Mouse (Mus musculus) hindbrain, embryonic 11.5 days (tissue): ENCODE results near the gene 3830406C13Rik. TPM values are rescaled to one million over a fixed set of nuclear protein-coding genes. Genes with fewer than 3 reads are reported as not detected.
"Not testable (repeated sequence)": the region's sequence is repeated elsewhere in the genome, so short reads cannot be mapped to it uniquely, and the experiment has no call there.

Experiments
- ATAC-seq: fragments of 200-750 bp; cut with Nextera tagmentation; 2 replicates; pipeline ENCODE4 v1.8.0; 2017; ENCODE audit warnings: mild to moderate bottlenecking, moderate TSS enrichment, moderate library complexity; ENCODE audit not compliant: low FRiP score
- DNase-seq: peaks from one replicate; pipeline ENCODE4 v3.0.0-alpha.2; 2015; ENCODE audit warnings: low spot score
- H3K27ac ChIP-seq: fragments of 300-500 bp; sonication (generic); 2 replicates; pipeline ENCODE4 v1.5.1; 2014; ENCODE audit warnings: mild to moderate bottlenecking, low read depth, low read length
- H3K27me3 ChIP-seq: fragments of 300-500 bp; sonication (generic); 2 replicates; pipeline ENCODE4 v1.6.1; 2014; ENCODE audit warnings: mild to moderate bottlenecking, low read length, moderate library complexity, mixed read lengths; ENCODE audit not compliant: control insufficient read depth, insufficient read depth
- H3K36me3 ChIP-seq: fragments of 300-500 bp; sonication (generic); 2 replicates; pipeline ENCODE4 v1.6.1; 2014; ENCODE audit warnings: mild to moderate bottlenecking, low read length, moderate library complexity, mixed read lengths; ENCODE audit not compliant: control insufficient read depth, insufficient read depth
- H3K4me1 ChIP-seq: fragments of 300-500 bp; sonication (generic); replicated peaks from 2 replicates; pipeline ENCODE4 v1.6.1; 2014; ENCODE audit warnings: low read length, mixed read lengths; ENCODE audit not compliant: control insufficient read depth, insufficient read depth
- H3K4me2 ChIP-seq: fragments of 300-500 bp; sonication (generic); replicated peaks from 2 replicates; pipeline ENCODE4 v1.6.1; 2014; ENCODE audit warnings: mild to moderate bottlenecking, low read depth, low read length
- H3K4me3 ChIP-seq: fragments of 300-500 bp; sonication (generic); 2 replicates; pipeline ENCODE4 v1.5.1; 2014; ENCODE audit warnings: low read depth, low read length
- H3K9ac ChIP-seq: fragments of 300-500 bp; sonication (generic); 2 replicates; pipeline ENCODE4 v1.6.1; 2014; ENCODE audit warnings: low read depth, low read length
- H3K9me3 ChIP-seq: fragments of 300-500 bp; sonication (generic); 2 replicates; pipeline ENCODE4 v1.6.1; 2016; ENCODE audit warnings: low read length; ENCODE audit not compliant: control insufficient read depth
- WGBS: fragments of 180-500 bp; shearing (Covaris S2); extraction: QIAGEN DNeasy Blood & Tissue Kit; methylation state at CpG from one replicate; pipeline ENCODE4 v1.1.7; 2014; 5-methylcytosine and 5-hydroxymethylcytosine counted together
- polyA plus RNA-seq: library from polyadenylated mRNA; unstranded; fragments of >200 nt; fragmentation: Nextera tagmentation; extraction: Ambion mirVana; gene quantifications from 2 replicates; pipeline ENCODE4 v1.2.1, GENCODE M21; 2014

The 3830406C13Rik gene
- 26.2 and 33.2 TPM in 2 replicates for polyA plus RNA-seq

GRCm38 (mm10) chr14:12284141-12284912, at the start of gene 3830406C13Rik:
TSS of gene 3830406C13Rik (plus strand) at chr14:12284173.
- Histone ChIP-seq H3K9ac (peak within 1 kb of the TSS; percentile 72), H3K27ac (peak within 1 kb of the TSS; percentile 47), H3K9me3 (no peaks in the 10 kb centered on the region), H3K4me1 (no peaks in the 10 kb centered on the region), H3K36me3 (no peaks in the 10 kb centered on the region), H3K4me3 (peak within 1 kb of the TSS; percentile 57), H3K27me3 (no peaks in the 10 kb centered on the region), H3K4me2 (peak within 1 kb of the TSS; percentile 65)
- peak; percentile 91 for DNase-seq
- under 1% methylated on average over 45 of the region's 48 CpGs for WGBS
- peak; percentile 99 for ATAC-seq

- no peak for DNase-seq
- no peak overlapping the region for H3K4me3 ChIP-seq
- H3K27ac ChIP-seq = no peak overlapping the region
- WGBS = 85% methylated on average over 4 of the region's 4 CpGs
- H3K36me3 ChIP-seq = no peaks in the 10 kb centered on the region
- no peak overlapping the region for H3K9ac ChIP-seq
- no peak for ATAC-seq
- H3K27me3 ChIP-seq = no peaks in the 10 kb centered on the region
- H3K4me1 ChIP-seq = no peaks in the 10 kb centered on the region
- no peak overlapping the region for H3K4me2 ChIP-seq
- H3K9me3 ChIP-seq = no peaks in the 10 kb centered on the region
Measured at GRCm38 (mm10) chr14:12243726-12244125, 40.2 kb upstream of the 3830406C13Rik start.

DNA sequence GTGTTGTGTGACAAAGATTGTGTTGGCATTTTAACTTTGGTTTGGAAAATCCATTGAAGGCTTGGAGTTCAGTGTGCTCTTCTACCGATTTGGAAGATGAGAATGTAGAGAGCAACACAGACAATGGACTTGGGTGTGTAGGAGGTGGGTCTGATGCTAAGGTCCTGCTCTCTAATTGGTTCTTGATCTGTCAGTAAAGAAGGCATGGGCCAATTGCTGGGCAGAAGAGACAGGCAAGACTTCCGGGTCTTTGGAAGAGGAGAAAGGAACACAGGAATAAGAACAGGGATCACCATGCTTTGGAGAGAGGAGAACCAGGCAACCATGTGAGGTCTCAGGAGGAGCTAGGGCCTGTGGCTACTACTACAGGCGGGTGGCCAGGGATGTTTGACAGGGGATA, 7.9 kb upstream of the 3830406C13Rik start:
- H3K36me3 ChIP-seq = no peaks in the 10 kb centered on the region
- ATAC-seq (no peak), DNase-seq (no peak)
- no peak overlapping the region for H3K9ac ChIP-seq
- H3K27ac ChIP-seq = no peak overlapping the region
- H3K4me3 ChIP-seq = no peak overlapping the region
- no peaks in the 10 kb centered on the region for H3K27me3 ChIP-seq
- no peaks in the 10 kb centered on the region for H3K9me3 ChIP-seq
- H3K4me1 ChIP-seq = no peaks in the 10 kb centered on the region
- H3K4me2 ChIP-seq = no peak overlapping the region
- 65% methylated on average over 3 of the region's 3 CpGs for WGBS

DNA sequence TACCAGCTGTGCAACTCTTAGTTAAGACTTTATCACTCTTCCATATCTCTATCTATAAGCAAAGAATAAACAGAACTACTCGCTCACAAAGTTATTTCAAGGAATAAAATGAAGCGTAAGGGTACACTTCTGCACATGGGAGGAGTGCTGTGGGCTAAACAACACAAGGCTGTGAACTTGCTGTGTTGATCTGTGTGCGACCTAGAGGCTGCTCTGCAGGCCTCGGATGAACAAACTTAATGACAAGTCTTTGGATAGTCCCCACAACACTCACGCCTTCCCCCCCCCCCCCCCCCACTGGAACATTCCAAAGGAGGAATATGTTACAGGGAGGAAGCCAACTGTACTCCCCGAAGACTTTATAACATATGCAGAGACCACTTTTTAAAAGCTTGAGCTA, 332 bp upstream of the 3830406C13Rik start, which contains the start of gene Gm49355:
TSS of gene Gm49355 (plus strand) at position 336 of the 400 bp plus-strand sequence.
- H3K9ac ChIP-seq = peak within 1 kb of the TSS; percentile 72
- H3K4me1 ChIP-seq = no peaks in the 10 kb centered on the region
- H3K4me3 ChIP-seq = peak within 1 kb of the TSS; percentile 57
- DNase-seq (no peak), ATAC-seq (no peak)
- no peaks in the 10 kb centered on the region for H3K36me3 ChIP-seq
- peak within 1 kb of the TSS; percentile 47 for H3K27ac ChIP-seq
- H3K9me3 ChIP-seq = no peaks in the 10 kb centered on the region
- WGBS = 82% methylated on average over 6 of the region's 6 CpGs
- H3K4me2 ChIP-seq = peak within 1 kb of the TSS; percentile 65
- H3K27me3 ChIP-seq = no peaks in the 10 kb centered on the region

- H3K9ac ChIP-seq, H3K27me3 ChIP-seq, H3K36me3 ChIP-seq, ATAC-seq, H3K9me3 ChIP-seq, H3K4me2 ChIP-seq, DNase-seq, H3K4me3 ChIP-seq, H3K27ac ChIP-seq, H3K4me1 ChIP-seq: not testable (repeated sequence)
Measured at GRCm38 (mm10) chr14:12289747-12290146, 5.8 kb downstream of the 3830406C13Rik start.

DNA sequence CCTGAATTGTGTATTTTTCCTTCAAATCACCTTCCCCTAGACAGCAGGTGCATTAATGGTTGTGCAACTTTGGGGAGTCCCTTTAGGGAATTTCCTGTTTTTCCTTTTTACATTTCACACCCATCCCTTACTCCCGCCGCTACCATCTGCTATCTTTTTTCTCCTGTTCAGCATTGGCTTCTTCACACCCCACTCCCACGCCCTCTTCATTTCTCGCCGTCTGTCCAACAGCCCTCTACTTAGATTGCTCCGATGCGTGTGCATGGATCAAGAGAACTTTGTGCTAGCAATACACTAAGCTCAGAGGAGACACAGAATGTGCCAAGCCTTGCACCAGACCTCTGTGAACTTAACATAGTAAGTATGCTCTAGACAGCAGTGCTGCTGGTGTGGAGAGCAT, 12.4 kb downstream of the 3830406C13Rik start:
- WGBS = 91% methylated on average over 7 of the region's 7 CpGs
- DNase-seq = no peak
- H3K4me3 ChIP-seq = no peak overlapping the region

DNA sequence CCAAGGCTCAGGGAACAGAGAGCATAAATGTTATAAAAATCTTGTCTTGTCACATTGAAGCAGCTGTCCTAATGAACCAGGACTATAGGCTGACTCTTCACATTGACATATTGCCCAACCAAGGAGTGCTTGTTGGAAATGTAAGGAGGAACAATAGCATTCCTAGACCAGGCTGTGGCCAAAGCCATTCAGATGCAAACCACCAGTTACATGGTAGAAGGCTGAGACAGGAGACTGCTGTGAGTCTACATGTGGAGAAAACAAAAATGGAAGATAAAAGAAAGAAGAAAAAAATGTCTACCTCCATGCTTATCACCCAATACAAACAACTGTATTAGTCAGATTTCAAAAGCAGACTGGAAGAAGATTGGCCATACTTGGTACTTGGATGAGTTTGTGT, 15.2 kb downstream of the 3830406C13Rik start:
- H3K9ac ChIP-seq = no peak overlapping the region
- ATAC-seq = no peak
- no peaks in the 10 kb centered on the region for H3K27me3 ChIP-seq
- H3K4me2 ChIP-seq = no peak overlapping the region
- no peaks in the 10 kb centered on the region for H3K9me3 ChIP-seq
- H3K4me1 ChIP-seq = no peaks in the 10 kb centered on the region
- no peak for DNase-seq
- no peaks in the 10 kb centered on the region for H3K36me3 ChIP-seq
- H3K27ac ChIP-seq = no peak overlapping the region
- no peak overlapping the region for H3K4me3 ChIP-seq

More for the DNA sequence above, 12.4 kb downstream of the 3830406C13Rik start:
- Histone ChIP-seq H3K27ac (no peak overlapping the region), H3K36me3 (no peaks in the 10 kb centered on the region), H3K9ac (no peak overlapping the region), H3K27me3 (no peaks in the 10 kb centered on the region), H3K4me2 (no peak overlapping the region), H3K4me1 (no peaks in the 10 kb centered on the region), H3K9me3 (no peaks in the 10 kb centered on the region)
- ATAC-seq = no peak

DNA sequence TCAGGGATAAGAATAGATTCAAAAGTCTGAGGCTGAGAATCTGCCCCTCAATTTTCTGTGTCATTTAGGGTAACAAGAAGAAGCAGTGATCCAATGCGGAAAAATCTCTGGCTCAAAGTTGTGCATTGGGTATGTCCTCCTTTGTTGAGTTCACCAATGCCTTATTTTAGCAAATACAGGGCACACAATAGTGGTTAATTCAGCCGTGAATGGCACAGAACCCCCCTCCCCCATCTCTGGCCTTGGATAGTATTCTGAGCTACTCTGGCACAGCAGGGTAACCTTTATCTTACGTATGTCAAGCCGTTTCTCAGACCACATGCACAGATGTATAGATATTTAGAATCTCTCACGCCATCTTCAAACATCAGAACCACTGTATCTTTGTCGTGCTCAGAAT, 15.7 kb downstream of the 3830406C13Rik start:
- no peaks in the 10 kb centered on the region for H3K9me3 ChIP-seq
- no peak; the same call in 1 of the 2 replicates for ATAC-seq
- no peaks in the 10 kb centered on the region for H3K36me3 ChIP-seq
- no peak overlapping the region for H3K9ac ChIP-seq
- no peak overlapping the region for H3K4me2 ChIP-seq
- WGBS = 45% methylated on average over 6 of the region's 6 CpGs
- no peaks in the 10 kb centered on the region for H3K4me1 ChIP-seq
- H3K27ac ChIP-seq = no peak overlapping the region
- no peak overlapping the region for H3K4me3 ChIP-seq
- H3K27me3 ChIP-seq = no peaks in the 10 kb centered on the region
- peak; percentile 13 for DNase-seq

DNA sequence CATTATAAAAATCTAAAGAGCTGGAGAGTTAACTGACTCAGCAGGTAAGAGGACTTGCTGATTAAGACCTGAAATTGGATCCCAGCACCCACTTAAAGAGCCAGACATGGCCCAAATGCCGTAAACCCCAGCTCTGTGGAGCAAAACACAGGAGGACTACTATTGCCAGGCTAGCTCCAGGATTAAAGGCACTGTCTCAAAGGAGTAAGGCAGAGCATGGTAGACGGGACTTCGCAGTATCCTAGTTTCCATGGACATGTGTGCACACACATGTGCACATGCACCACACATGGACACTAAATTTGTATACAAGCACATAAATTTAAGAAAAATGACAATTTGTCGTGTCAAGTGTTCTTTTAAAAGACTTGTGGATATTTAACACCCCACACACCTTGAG, 16.3 kb downstream of the 3830406C13Rik start:
- Histone ChIP-seq H3K4me2 (no peak overlapping the region), H3K27me3 (no peaks in the 10 kb centered on the region), H3K9ac (no peak overlapping the region), H3K4me3 (no peak overlapping the region), H3K4me1 (no peaks in the 10 kb centered on the region), H3K9me3 (no peaks in the 10 kb centered on the region), H3K27ac (no peak overlapping the region), H3K36me3 (no peaks in the 10 kb centered on the region)
- WGBS = 82% methylated on average over 4 of the region's 4 CpGs
- DNase-seq = no peak
- no peak; the same call in 1 of the 2 replicates for ATAC-seq
